Mouse (Mus musculus) MEL-GATA-1-ER (cell line): ENCODE measurements around the gene Slc11a1.
A peak's percentile ranks its signal among the peaks of the same experiment; 100 is the strongest.
"Not testable (repeated sequence)": the region's sequence is repeated elsewhere in the genome, so short reads cannot be mapped to it uniquely, and the experiment has no call there.

Experiments used
- DNase-seq: peaks from one replicate; pipeline ENCODE4 v3.0.0-alpha.2; 2012; ENCODE audit warnings: low read depth; ENCODE audit errors: extremely low read depth

Slc11a1 gene

GRCm38 (mm10) chr1:74387386-74387988 is 12.5 kb downstream of the Slc11a1 start:
- DNase-seq, result no peak

DNA sequence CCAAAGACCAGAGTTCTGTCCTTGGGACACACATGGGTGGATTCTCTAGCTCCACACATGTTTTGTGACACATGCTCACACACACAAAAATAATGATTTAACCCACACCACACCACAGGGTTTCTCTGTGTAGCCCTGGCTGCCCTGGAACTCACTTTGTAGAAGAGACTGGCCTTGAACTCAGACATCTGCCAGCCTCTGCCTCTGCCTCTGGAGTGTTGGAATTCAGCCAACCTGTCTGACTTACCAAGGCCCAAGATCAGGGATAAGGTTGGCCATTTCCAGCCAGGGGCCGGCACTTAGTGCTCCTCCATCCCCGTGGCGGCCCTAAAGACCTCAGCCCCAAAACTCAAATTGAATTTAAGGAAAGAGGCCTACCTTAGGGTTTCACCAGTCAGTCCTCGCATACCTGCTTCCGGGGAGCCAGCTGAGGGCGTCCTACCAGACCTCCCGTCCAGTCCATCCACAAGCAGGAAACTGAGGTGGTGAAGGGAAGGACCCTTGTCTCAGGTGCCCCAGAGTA is 13.5 kb downstream of the Slc11a1 start:
- no peak for DNase-seq

- no peak for DNase-seq
Observed at GRCm38 (mm10) chr1:74389831-74390286, 14.9 kb downstream of the Slc11a1 start.

DNA sequence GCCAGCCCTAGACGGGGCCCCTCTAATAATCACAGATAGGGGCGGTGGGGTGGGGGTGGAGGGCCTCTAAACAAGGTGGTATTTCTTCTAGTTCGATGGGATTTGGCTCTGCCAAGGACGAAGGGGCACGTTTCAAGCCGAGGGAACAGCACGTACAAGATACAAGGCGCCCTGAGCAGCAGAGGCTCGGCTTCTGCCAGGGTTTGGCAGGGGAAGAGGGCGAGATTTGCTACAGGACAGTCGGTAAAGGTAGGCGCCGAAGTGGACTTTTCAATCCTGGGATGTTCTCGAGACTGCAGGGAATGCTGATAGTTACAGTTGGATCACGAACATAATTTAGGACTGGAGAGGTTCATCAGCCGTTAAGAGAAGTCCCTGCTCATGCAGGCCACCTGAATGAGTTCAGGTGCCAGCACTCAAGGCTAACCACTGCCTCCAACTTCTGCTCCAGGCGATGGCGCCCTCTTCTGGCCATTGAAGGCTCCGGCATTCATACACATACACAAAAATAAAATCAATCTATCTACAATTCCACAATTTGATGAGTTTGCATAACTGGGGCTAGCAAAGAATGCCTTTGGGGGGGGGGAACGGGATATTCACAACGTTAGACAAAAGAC is 15.4 kb downstream of the Slc11a1 start:
- DNase-seq, result no peak

- DNase-seq, result no peak
Observed at GRCm38 (mm10) chr1:74390924-74391748, 16.1 kb downstream of the Slc11a1 start, which contains the start of gene Ctdsp1. TSS of gene Ctdsp1 (plus strand) at chr1:74391509.

GRCm38 (mm10) chr1:74391844-74392441 is 16.9 kb downstream of the Slc11a1 start:
- DNase-seq, result no peak

DNA sequence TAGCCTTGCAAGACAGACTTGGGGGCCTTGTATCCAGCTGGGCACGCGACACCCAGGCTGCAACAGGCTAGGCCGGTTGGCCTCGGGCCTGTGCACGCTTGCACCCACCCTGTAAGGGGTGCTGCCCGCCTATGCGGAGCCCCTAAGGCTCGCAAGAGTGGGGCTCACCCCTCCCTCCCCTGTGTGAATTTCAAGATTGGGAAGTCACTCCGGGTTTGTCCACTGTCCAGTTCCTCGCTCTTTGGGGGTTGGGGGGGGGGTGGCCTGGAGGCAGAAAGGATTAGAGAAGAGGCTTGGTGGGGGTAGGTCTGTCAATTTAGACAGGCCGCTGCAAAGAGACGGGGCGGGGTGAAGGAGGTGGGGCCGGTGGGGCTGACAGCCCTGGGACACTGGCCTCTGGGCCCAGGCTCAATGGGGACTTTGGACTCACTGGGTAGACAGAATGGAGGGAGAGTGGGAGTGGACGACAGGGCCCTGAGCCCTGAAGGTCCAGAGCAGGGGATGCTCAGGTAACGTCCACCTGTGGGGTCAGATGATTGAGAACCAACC is 17.5 kb downstream of the Slc11a1 start:
- no peak for DNase-seq

- no peak for DNase-seq
Observed at GRCm38 (mm10) chr1:74393010-74393409, 18.0 kb downstream of the Slc11a1 start.

GRCm38 (mm10) chr1:74393697-74394096 is 18.7 kb downstream of the Slc11a1 start:
- DNase-seq, result no peak

GRCm38 (mm10) chr1:74394311-74394710 is 19.3 kb downstream of the Slc11a1 start:
- DNase-seq, result no peak

DNA sequence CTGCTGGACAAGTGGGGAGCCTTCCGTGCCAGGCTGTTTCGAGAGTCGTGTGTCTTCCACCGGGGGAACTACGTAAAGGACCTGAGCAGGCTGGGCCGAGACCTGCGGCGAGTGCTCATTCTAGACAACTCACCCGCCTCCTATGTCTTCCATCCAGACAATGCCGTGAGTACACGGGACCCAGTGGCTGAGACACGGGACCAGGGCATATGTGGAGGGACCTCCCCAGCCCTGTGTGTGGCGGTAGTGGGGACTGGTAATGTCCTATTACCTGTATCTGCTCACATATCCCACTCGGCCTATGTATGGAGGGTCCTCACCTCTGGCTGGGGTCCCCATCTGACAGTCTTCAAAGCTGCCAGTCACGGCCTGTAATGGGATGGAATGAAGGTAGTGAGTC is 19.9 kb downstream of the Slc11a1 start:
- DNase-seq, result no peak

GRCm38 (mm10) chr1:74395290-74395689 is 20.3 kb downstream of the Slc11a1 start:
- no peak for DNase-seq

DNA sequence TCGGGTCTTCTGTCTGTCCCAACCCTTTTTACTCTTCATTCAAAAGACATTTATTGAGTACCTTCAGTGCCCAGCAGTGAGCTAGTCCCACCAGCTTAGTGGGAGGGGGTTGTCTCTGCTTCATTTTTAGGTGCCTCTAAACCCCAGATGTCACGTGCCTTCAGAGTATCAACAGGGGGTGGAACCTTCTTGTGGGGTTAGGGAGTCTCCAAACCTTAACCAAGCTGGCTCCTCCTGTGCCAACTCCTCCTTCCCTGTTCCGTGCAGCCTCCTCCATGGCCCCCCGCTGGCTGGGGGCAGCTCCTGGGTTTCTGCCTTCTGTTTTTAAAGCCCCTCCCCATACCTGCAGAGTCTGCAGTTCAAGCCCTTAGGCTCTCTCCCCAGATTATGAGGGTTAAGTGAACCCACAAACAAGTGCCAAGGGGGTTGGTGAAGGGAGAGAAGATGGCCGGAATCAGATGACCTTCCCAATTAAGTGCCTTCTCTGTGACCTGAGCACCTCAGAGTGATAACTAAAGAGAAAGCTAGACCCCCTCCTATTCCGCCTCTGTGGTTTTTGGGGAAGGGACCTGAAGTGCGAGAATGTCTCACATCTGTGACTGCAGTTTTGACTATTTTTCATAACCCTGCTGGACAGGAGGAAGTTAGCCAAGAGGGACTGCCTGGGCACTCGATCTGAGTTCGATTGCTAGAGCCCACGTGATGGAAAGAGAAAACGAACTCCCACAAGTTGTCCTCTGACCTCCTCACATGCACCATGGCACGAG is 21.6 kb downstream of the Slc11a1 start:
- not testable (repeated sequence) for DNase-seq

- peak; percentile 80 for DNase-seq
Observed at GRCm38 (mm10) chr1:74397268-74397918, 22.4 kb downstream of the Slc11a1 start.

GRCm38 (mm10) chr1:74397919-74398451 is 23.0 kb downstream of the Slc11a1 start:
- peak; percentile 80 for DNase-seq

DNA sequence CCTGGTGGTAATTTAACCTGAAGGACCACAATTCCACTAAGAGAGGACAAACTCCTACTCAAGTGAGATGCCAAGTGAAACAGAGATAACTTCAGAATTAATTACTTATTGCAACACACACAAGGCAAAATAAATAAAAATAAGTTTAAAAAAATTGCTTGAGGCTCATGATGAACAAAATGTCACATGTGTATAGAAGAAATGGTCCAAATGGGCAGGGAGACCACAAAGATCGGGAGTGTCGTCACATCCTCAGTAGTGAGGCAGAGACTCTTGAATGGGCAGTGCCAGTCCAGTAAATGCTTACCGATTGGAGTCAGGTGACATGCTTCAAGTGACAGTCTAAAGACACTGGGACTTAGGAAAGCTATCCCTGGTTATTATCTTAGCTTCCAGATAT is 25.5 kb downstream of the Slc11a1 start:
- no peak for DNase-seq

DNA sequence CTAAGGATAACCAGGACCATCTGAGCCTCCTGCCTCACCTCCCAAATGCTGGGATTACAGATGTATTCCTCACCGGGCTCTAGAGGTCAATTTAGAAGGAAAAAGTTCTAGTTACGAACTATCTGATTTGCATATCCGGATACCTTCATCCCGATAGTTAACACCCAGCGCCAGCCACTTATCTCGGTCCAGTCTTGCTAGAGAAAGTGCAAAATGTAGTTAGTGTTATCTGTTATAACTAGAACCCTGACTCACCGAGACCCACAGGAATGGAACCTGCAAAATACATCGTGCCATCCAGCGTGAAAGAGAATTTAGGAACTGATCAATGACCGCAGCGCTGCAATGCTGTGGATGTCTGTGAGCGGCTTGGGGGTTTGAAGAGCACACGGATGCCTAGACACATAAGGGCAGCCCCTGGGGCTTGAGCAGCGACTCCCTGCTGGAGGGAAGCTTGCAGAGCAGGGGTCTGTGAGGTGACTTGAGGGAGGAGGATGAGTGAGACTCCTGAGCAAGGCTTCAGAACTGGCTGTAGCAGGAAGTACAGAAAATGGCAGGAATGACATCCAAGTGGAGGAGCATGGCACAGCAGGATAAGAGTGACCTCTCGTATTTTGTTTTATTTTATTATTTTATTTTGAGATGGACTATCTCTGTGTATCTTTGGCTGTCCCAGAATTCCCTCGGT is 26.2 kb downstream of the Slc11a1 start:
- DNase-seq, result no peak

- DNase-seq, result no peak
Observed at GRCm38 (mm10) chr1:74404206-74404605, 29.2 kb downstream of the Slc11a1 start.
